Mouse (Mus musculus) forebrain, embryonic 14.5 days (tissue): ENCODE measurements around the gene Bicra. TPM values are rescaled to one million over a fixed set of nuclear protein-coding genes. Genes with fewer than 3 reads are reported as not detected.

Experiments
- ATAC-seq: fragments of 200-750 bp; cut with Nextera tagmentation; 2 replicates; pipeline ENCODE4 v1.8.0; 2017; ENCODE audit warnings: mild to moderate bottlenecking, moderate library complexity
- DNase-seq: peaks from one replicate; pipeline ENCODE4 v3.0.0-alpha.2; 2015; ENCODE audit warnings: low spot score
- H3K27ac ChIP-seq: fragments of 300-500 bp; sonication (generic); 2 replicates; pipeline ENCODE4 v1.5.1; 2014; ENCODE audit warnings: low read depth, mild to moderate bottlenecking, control low read depth, low read length, moderate library complexity
- H3K27me3 ChIP-seq: fragments of 300-500 bp; sonication (generic); replicated peaks from 2 replicates; pipeline ENCODE4 v1.6.1; 2014; ENCODE audit warnings: low read length, control low read depth, mixed read lengths; ENCODE audit not compliant: control insufficient read depth, insufficient read depth
- H3K36me3 ChIP-seq: fragments of 300-500 bp; sonication (generic); 2 replicates; pipeline ENCODE4 v1.6.1; 2014; ENCODE audit warnings: low read length, control low read depth; ENCODE audit not compliant: control insufficient read depth, insufficient read depth
- H3K4me1 ChIP-seq: fragments of 300-500 bp; sonication (generic); 2 replicates; pipeline ENCODE4 v1.6.1; 2014; ENCODE audit warnings: antibody characterized with exemption, low read length, control low read depth; ENCODE audit not compliant: control insufficient read depth, insufficient read depth
- H3K4me2 ChIP-seq: fragments of 300-500 bp; sonication (generic); 2 replicates; pipeline ENCODE4 v1.6.1; 2014; ENCODE audit warnings: mild to moderate bottlenecking, control low read depth, low read length
- H3K4me3 ChIP-seq: fragments of 300-500 bp; sonication (generic); 2 replicates; pipeline ENCODE4 v1.5.1; 2014; ENCODE audit warnings: low read depth, low read length, control low read depth
- H3K9ac ChIP-seq: fragments of 300-500 bp; sonication (generic); 2 replicates; pipeline ENCODE4 v1.6.1; 2014; ENCODE audit warnings: mild to moderate bottlenecking, low read length, control low read depth, moderate library complexity
- H3K9me3 ChIP-seq: fragments of 300-500 bp; sonication (generic); replicated peaks from 2 replicates; pipeline ENCODE4 v1.6.1; 2016; ENCODE audit warnings: low read length, control low read depth, mixed read lengths; ENCODE audit not compliant: control insufficient read depth
- WGBS: fragments of 180-500 bp; shearing (Covaris S2); extraction: QIAGEN DNeasy Blood & Tissue Kit; methylation state at CpG from one replicate; pipeline ENCODE4 v1.1.7; 2014; 5-methylcytosine and 5-hydroxymethylcytosine counted together
- polyA plus RNA-seq: library from polyadenylated mRNA; unstranded; fragments of >200 nt; fragmentation: Nextera tagmentation; extraction: Ambion mirVana; gene quantifications from 2 replicates; pipeline ENCODE4 v1.2.1, GENCODE M21; 2014

Gene Bicra
- polyA plus RNA-seq, 1 experiment from 2014 or later, result 4.3 TPM

DNA sequence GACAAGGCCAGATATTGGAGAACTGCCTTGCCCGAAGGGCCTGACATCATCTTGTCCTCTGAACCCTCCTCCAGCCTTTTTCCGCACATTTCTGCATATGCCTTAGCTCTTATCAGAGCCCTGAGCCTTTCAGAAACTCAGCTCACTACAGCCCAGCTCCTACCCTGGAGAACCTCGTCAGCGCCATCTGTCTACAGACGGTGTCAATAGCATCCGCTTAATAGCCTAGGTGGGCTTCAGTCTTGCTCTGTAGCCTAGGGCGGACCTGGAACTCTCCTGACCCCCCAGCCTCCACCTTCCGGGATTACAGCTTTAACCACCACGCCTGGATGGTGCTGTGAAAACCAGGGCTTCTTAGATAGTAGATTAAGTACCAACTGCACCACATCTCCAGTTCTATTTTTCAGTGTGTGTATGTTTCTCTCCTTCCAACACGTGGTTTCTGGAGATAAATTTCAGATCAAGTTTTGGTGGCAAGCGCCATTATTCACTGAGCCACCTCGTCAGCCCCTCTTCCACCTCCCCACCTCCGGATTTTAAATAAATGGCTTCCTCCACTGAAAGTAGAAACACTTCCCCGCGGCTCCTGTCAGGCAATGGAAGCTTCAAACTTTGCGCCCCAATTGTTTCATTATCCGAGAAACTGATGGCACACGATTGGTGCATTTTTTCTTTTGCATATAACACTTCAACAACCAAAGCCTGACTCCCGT, 4.3 kb upstream of the Bicra start:
- H3K4me2 ChIP-seq, result peak overlapping the region; percentile 64
- ATAC-seq (no peak), DNase-seq (peak; percentile 80)
- no peak overlapping the region; the same call in 1 of the 2 replicates for H3K27ac ChIP-seq
- peaks cover 18% of the 10 kb centered on the region for H3K4me1 ChIP-seq
- WGBS, result 8% methylated on average over 19 of the region's 19 CpGs
- H3K9ac ChIP-seq, result peak overlapping the region; percentile 56
- H3K27me3 ChIP-seq, result no peaks in the 10 kb centered on the region
- H3K36me3 ChIP-seq, result no peaks in the 10 kb centered on the region
- peak overlapping the region; percentile 44 for H3K4me3 ChIP-seq
- no peaks in the 10 kb centered on the region for H3K9me3 ChIP-seq

DNA sequence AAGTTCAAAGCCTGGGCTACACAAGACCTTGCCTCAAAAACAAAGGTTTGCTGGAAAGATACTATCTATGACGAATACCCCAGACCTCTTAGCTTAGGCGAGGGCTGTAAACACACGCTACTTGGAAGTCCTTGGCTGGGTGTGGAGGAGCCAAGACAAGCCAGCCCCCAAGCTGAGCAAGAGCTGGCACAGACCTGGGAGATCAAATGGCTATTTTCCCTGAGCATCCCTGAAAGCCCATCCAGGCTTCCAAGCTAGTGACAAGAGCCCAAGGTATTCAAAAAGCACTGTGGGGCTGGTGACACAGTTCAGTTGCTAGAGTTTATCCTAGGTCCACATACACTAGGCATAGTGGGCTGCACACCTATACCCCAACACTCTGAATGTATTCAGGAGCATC, 2.9 kb upstream of the Bicra start:
- ATAC-seq (no peak), DNase-seq (no peak)
- Histone ChIP-seq H3K4me2 (no peak overlapping the region), H3K4me3 (no peak overlapping the region), H3K36me3 (no peaks in the 10 kb centered on the region), H3K9ac (no peak overlapping the region), H3K27me3 (no peaks in the 10 kb centered on the region), H3K27ac (no peak overlapping the region), H3K9me3 (no peaks in the 10 kb centered on the region), H3K4me1 (peaks cover 24% of the 10 kb centered on the region)
- WGBS, result 92% methylated on average over 3 of the region's 3 CpGs

DNA sequence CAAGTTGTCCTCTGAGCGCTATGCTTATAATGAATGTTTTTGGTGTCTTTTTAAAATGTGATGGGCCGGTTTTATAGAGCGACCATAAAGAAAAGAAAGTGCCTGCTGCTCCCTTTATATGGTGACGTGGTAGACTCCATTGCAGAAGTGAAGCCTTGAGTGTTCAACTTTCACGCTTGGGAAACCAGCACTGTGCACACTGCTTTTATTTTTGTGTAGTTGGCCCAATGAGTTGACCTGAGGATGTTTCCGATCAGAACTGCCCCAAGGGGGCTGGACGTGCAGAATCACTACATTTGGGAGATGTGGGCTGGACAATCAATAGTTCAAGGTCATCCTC, 1.8 kb upstream of the Bicra start:
- Histone ChIP-seq H3K4me1 (peaks cover 32% of the 10 kb centered on the region), H3K27ac (no peak overlapping the region), H3K4me2 (peak overlapping the region; percentile 92), H3K27me3 (no peaks in the 10 kb centered on the region), H3K9ac (peak overlapping the region; percentile 99), H3K36me3 (no peaks in the 10 kb centered on the region), H3K4me3 (peak overlapping the region; percentile 86), H3K9me3 (no peaks in the 10 kb centered on the region)
- ATAC-seq (no peak), DNase-seq (no peak)
- 82% methylated on average over 7 of the region's 7 CpGs for WGBS

DNA sequence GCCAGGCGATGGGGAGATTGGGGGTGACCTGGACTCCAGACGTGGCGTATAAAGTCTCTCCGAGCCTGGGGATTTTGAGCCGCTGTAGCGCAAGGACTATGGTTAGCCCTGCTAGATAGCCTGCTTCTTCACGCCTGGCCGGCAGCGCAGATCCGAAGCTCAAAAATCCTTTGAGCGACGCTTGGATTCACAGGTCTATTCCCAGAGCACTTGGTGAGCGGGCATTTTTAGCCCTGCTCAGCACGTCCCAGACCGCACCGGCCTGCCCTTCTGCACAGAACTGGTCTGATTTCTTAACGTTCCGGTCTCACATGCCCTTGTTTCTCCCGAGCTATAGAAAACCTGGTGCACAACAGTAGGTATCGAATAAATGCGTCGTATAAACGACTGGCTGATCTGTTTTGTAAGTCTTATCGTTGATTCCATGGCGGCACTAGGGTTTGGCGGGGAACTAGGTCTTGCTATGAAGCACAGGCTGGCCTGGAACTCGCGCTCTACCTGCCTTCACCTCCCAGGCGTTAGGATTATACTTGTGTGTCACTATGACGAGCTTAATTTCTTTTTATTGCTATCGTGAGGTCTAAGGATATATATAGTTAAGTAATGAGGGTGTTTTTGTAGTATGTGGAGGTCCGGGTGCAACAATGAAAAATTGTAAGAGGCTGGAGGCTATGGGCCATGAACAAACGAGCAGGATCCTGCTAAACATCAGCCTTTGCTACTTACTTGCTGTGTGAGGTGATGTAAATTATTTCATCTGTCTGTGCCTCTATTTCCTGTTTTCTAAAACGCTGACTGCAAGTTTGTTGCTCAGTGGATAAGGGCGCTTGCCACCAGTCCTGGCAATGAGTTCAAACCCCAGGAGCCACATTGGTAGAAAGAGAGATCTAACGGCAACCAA, 1.2 kb upstream of the Bicra start:
- WGBS, result 8% methylated on average over 36 of the region's 36 CpGs
- Histone ChIP-seq H3K27ac (peak overlapping the region; percentile 79), H3K4me1 (peaks cover 38% of the 10 kb centered on the region), H3K27me3 (no peaks in the 10 kb centered on the region), H3K4me2 (peak overlapping the region; percentile 92), H3K36me3 (no peaks in the 10 kb centered on the region), H3K9ac (peak overlapping the region; percentile 99), H3K4me3 (peak overlapping the region; percentile 86), H3K9me3 (no peaks in the 10 kb centered on the region)
- peak; percentile 44 for DNase-seq
- ATAC-seq, result peak; percentile 1

DNA sequence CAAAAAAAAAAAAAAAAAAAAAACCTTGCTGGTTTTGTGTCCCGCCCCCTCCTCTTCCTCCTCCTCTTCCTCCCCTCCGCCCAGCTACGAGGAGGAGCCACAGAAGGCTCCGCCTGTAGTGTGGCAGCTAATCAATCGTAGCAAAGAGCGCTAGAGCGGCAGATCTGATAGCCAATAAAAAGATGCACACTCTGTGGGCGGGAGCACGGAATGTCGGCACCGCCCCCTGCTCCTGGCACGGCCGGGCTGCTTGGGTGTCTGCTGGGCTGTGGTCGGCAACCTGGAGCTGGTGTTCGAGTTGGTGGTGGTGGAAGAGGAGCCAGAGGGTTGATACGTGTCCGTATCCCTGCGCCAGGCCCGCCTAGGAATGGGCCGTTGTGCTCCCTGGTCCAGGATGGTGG, 443 bp upstream of the Bicra start:
- Histone ChIP-seq H3K9me3 (no peaks in the 10 kb centered on the region), H3K4me3 (peak overlapping the region; percentile 86), H3K27me3 (no peaks in the 10 kb centered on the region), H3K4me2 (peak overlapping the region; percentile 92), H3K9ac (peak overlapping the region; percentile 99), H3K27ac (peak overlapping the region; percentile 99), H3K36me3 (peaks cover 4% of the 10 kb centered on the region; the same call in 1 of the 2 replicates), H3K4me1 (peaks cover 36% of the 10 kb centered on the region)
- peak; percentile 83 for ATAC-seq
- peak; percentile 99 for DNase-seq
- 0% methylated on average over 19 of the region's 20 CpGs for WGBS

DNA sequence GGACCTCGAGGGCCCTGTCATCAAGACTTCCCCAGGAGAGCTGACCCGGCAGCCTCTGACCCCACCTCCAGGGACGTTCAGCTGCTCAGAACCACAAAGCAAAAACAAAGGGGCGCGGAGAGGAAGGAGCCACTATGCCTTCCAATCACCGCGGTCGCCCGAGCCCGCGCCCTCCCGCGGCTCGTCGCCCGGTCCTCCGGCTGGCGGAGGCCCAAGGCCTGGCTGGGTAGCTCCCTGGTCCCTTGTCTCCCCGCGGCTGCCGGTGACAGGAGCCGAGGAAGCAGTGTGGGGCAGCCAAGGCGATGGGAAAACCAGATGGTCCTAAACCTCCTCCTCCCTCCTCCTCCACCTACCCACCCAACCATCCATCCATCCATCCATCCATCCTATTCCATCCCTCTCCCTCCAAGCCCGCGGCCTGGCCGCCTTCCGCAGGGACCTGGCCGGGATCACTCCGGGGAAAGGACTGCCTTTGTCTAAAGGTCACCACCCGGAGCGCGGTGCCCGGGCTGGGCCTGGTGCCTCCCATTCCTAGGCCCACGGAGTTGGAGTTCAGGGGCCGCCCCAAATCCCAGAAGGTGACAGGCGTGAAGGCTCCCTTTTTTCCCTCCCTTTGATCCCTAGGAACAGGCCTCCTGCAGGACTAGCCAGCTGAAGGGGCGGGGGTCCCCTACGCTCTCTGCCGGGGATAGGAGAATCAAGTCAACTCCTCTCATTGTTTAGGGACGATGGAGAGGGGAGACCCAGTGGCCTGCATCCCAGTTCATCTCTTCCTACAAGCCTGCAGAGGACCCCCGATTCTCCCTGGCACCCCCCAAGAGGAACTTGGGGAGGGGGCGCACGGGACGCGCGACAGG, 1.0 kb downstream of the Bicra start:
- Histone ChIP-seq H3K9ac (peak overlapping the region; percentile 99), H3K4me1 (peaks cover 32% of the 10 kb centered on the region), H3K9me3 (no peaks in the 10 kb centered on the region), H3K4me2 (peak overlapping the region; percentile 81), H3K36me3 (peaks cover 7% of the 10 kb centered on the region; the same call in 1 of the 2 replicates), H3K27ac (peak overlapping the region; percentile 99), H3K4me3 (peak overlapping the region; percentile 86), H3K27me3 (no peaks in the 10 kb centered on the region)
- peak; percentile 72 for DNase-seq
- ATAC-seq, result peak; percentile 37
- under 1% methylated on average over 34 of the region's 46 CpGs for WGBS

DNA sequence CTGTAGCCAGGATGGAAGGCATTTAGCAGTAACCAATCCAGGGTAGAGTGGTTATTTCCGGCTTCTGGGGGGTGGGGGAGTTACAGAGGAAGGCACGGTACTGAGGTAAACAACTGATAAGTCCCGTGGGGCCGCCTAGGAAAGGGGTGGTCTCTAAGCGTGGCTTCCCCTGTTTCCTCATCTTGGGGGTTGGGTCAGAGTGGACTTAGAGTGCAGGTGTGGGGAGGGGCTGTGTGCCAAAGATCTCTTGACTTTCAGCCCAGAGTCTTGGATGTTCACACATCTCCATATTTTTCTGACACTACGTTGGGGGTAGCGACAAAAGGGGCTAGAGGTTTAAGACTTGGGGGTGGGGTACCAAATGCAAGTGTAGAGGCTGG, 1.6 kb downstream of the Bicra start:
- peak overlapping the region; percentile 86 for H3K4me3 ChIP-seq
- no peaks in the 10 kb centered on the region for H3K9me3 ChIP-seq
- H3K36me3 ChIP-seq, result peaks cover 7% of the 10 kb centered on the region; the same call in 1 of the 2 replicates
- 4% methylated on average over 7 of the region's 7 CpGs for WGBS
- DNase-seq (peak; percentile 54), ATAC-seq (peak; percentile 9; the same call in 1 of the 2 replicates)
- no peaks in the 10 kb centered on the region for H3K27me3 ChIP-seq
- H3K9ac ChIP-seq, result peak overlapping the region; percentile 99
- peak overlapping the region; percentile 99 for H3K27ac ChIP-seq
- H3K4me1 ChIP-seq, result peaks cover 32% of the 10 kb centered on the region
- peak overlapping the region; percentile 81 for H3K4me2 ChIP-seq

DNA sequence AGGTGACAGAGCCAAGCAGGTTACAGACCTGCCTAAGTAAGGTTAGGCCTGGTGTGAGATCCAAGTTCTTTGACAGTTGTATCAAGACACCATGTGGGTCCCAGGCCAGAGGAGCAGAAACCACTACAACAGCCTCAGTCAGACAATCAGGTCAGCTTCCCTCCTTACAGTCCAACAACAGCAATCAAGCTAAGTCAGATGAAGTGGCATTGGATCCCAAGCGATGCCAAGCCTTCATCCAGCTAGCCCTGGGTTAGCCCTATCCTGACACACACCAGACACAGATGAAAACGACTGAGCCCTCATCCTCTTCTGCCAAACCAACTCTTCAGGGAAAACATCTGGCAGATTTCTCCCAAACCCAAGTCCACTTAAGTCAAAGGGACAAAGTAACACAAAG, 2.2 kb downstream of the Bicra start:
- Histone ChIP-seq H3K9me3 (no peaks in the 10 kb centered on the region), H3K4me2 (peak overlapping the region; percentile 81), H3K4me3 (peak overlapping the region; percentile 86), H3K9ac (peak overlapping the region; percentile 99; the same call in 1 of the 2 replicates), H3K27ac (peak overlapping the region; percentile 99; the same call in 1 of the 2 replicates), H3K4me1 (peaks cover 32% of the 10 kb centered on the region), H3K27me3 (no peaks in the 10 kb centered on the region), H3K36me3 (peaks cover 7% of the 10 kb centered on the region; the same call in 1 of the 2 replicates)
- DNase-seq (no peak), ATAC-seq (no peak)
- 68% methylated on average over 2 of the region's 2 CpGs for WGBS
